Mouse (Mus musculus) mesoderm, embryonic 11.5 days (tissue): Measurements from ENCODE around the gene Tpx2.

Source experiments
- DNase-seq: peaks from one replicate; pipeline ENCODE4 v3.0.0-alpha.2; 2012; ENCODE audit warnings: low read depth, low spot score

The Tpx2 gene

DNA sequence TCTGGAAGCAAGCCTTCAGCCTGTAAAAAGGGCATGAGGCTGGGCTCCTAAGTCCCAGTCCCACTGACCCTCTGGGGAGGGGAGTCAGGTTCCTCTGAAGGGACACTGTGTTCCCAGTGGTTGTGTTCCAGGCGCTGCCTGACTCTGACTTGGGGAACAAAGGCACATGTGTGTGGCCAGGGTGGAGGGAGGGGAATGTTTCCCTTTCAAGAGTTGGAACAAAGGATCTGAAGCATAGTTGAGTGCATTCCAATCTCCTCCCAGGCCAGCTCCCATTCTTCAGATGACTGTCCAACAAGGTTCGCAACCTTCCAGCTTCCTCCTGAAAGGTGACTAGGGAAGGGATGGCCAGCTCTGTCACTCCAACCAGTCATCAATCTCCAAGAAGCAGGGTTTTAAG, 27.4 kb upstream of the Tpx2 start:
- DNase-seq = peak; percentile 79

DNA sequence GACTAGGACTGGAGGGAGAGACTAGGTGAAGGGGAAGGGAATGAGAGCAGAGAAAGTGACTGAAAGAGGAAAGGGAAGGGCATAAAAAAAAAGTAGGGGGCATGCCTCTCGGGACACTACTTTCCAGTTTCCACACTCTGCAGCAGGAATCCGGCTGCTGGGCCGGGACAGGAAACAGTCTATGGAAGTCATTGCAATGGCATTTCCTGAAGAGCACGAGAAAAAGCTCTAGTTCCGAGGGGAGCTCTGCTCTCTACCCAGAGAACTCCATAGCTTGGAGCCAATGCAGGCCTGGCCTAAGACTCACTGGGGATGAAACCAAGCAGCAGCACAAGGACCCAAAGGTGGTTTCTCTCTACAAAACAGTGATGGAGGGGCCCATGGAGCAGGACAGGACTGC, 26.7 kb upstream of the Tpx2 start:
- DNase-seq = peak; percentile 30

DNA sequence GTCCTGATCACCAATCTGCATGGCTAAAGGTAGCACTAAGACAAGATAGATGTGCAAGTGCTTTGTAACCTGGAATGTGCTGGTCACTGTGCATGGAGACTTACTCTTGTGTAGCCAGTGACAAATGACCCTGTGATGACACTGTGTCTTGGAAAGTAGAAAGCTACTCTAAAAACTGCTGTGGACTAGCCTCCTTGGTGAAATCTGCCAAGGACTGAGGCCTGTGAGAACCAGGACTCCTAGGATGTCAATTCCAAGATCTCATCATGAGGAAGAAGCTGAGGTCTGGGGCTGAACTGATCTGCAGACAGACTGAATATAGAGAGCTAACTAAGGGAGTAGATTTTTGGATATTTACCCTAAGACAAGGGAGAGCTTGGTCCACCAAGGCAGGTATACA, 26.2 kb upstream of the Tpx2 start:
- DNase-seq = no peak

DNA sequence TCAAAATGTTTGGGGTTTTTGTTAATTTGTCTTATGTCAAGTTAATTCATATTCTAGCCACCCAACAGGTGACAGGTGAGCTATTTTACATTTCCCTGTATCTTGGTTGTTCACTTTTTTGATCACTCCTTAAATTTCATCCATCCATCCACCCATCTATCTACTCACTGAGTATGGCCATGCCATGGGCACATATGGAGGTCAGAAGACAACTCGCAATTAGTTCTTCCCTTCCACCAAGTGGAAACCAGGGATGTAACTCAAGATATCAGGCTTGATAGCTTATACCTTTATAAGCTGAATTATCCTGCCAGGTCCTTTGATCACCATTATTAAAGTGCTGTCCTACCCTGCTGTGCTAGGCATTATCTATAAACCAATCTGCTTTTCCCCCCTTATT, 24.0 kb upstream of the Tpx2 start:
- DNase-seq = no peak

DNA sequence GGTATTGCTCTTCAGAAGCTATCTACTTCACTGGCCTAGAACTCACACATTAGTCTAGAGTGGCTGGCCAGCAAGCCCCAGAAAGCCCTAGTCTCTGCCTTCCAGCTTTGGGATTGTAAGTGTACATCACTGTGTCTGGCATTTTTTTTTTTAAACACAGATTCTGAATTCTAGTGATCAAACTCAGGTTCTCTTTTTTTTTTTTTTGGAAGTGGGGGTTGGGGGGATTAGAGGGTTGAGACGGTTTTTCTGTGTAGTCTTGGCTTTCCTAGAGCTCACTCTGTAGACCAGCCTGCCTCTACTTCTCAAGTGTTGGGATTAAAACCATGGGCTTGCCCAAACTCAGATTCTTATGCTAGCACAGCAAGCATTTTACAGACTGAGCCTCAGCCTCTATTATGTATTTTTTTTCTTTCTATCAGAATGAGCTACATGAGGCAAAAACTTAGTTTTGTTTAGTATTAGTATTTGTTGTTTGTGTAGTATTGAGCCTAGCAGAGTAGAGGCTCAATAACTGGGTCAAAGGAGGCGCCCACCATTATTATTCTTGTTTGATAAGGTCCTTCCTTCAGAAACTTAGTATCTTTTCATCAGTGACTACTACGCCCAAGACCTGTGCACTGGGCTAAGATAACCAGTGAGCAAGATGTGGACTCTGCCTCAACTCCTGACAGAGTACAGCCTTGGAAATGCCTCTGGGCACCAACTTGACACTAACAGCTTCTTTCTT, 23.2 kb upstream of the Tpx2 start:
- DNase-seq = no peak

DNA sequence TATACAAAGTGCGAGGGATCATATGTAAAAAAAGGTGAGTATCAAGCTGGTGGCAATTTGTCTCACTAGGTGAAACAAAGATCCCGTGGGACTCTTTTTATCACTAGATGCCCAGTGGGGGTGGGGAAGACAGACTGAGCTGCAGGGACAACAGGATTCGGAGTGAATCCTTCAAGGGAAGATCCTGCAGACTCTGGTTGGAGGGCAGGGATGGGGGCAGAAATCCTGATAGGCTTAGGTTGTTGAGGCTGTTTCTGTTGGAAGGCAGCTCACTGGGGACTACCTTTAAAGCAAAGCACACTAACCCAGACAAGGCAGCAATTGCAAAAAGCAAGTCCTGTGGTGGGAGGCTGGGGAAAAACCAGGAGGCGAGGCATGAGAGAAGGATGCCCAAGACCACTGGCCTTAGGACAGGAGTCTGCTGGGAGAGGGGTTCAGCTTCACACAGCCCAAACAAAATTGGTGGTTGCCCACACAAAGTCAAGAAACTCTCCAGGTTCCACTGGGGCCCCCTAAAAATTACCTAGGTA, 22.5 kb upstream of the Tpx2 start:
- DNase-seq = no peak

DNA sequence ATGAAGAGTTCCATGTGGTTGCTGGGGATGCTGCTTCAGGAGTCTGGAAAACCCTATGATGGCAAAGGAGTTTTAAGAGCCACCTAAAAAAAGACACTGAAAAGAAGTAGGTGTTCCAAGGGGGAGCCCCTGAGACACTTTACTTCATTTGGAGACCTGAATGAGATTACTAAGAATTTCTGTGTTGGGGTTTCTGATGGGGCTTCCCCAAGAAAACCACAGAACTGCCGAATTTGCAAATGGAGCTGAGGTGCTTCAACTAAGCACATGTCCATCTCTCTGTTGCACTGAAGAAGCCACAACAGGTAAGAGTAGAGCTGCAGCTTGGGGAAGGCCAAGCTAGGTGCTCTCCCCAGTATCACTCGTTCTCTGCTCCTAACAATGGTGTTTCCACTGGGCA, 22.1 kb upstream of the Tpx2 start:
- no peak for DNase-seq

DNA sequence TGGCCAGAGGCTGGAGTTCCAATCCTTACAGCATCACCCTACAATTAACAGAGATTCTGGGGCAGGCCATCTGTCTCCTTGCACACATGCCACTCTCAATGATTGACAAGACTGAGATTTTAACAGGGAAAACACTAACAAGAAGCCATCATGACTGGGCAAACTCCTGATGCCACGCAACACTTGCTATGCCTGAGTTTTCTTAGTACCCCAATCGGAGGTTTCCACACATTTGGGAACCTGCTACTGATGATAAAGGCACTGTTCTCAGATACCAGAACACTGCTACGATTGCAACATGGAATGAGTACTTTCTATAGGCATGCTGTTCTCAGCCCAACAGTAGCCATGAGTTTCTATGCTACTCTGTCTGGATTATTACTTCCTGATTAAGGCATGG, 21.3 kb upstream of the Tpx2 start:
- DNase-seq = no peak

DNA sequence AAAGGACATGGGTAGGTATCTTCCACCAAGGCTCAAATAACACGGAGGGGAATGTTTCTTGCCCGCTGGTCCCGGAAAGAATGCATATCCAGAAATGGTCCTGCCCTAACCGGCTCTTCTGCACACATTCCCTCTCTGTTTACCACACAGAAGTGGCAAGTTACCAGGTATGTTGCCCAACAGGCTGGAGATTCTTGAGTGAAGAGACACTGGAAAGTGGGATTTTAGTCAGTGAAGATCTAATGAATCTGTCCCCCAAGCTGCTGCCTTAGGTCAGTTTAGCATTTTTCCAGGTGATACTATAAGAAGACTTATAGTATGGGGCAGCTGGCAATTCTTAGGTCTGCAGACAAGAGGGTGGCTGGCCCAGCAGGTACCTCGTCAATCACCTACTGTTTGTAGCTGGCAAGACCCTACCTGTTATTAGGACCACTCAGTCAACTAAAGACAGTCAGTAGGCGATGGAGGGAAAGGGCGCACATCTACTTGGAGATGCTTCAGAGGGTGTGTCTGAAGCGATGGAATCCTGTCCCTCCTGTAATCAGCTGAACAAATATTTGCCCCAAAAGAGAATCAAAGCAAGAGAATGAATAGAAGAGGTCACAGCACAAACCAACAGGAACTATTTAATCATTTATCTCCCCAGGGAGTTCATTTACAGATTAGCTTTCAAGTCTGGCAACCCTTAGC, 20.3 kb upstream of the Tpx2 start:
- DNase-seq = no peak

DNA sequence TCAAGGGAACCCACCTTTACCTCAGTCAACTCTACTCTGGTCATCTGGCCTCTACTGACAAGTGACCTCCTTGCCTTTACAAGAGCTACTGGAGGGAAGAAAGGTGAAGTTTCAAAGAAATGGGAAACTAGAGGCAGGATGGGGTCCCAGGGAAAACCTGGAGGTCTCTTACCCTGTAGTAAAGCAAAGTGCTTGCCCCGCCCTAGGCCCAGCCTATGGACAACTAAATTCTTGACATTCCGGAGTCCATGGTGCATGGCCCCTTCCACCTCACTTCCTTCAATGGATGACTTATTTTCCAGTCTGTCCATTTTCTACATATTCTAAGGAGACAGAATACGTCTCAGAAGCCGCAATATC, 19.8 kb upstream of the Tpx2 start:
- DNase-seq = no peak

DNA sequence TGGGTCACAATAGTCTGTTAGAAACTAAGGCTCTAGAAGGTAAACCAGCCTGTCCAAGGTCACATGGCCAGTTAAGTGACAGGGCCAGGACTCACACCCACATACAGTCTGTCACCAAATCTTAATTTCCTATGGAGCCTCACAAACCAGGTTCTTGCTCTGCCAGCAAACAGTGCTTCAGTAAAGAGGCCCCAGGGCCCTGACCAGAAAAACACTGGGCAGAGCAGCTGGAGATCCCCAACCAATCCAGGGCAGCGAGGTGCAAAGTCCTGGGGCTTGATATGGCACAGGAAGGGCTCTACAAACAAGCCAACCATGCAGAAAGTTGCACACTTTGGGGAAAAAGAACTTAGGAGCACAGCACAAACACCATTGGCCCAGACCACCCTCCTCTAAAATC, 19.2 kb upstream of the Tpx2 start:
- DNase-seq = no peak

DNA sequence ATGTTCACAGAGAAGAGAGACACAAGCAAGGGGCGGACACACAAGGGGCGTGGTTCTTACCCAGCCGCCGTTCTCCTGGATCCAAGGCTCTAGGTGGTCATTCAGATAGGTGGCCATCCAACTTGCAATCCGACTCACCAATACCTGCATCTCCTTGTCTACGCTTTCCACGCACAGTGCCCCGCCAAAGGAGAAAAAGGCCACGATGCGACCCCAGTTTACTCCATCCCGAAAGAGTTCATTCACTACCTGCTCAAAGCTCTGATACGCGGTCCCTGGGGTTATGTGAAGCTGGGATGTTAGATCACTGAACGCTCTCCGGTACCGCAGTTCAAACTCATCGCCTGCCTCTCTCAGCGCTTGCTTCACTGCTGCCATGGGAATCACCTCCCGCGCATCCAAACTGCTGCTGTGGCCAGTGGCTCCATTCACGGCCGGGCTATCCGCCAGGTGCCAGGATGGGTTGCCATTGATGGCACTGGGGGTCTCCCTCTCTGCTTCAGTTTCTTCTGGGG, 18.3 kb upstream of the Tpx2 start:
- DNase-seq = no peak

DNA sequence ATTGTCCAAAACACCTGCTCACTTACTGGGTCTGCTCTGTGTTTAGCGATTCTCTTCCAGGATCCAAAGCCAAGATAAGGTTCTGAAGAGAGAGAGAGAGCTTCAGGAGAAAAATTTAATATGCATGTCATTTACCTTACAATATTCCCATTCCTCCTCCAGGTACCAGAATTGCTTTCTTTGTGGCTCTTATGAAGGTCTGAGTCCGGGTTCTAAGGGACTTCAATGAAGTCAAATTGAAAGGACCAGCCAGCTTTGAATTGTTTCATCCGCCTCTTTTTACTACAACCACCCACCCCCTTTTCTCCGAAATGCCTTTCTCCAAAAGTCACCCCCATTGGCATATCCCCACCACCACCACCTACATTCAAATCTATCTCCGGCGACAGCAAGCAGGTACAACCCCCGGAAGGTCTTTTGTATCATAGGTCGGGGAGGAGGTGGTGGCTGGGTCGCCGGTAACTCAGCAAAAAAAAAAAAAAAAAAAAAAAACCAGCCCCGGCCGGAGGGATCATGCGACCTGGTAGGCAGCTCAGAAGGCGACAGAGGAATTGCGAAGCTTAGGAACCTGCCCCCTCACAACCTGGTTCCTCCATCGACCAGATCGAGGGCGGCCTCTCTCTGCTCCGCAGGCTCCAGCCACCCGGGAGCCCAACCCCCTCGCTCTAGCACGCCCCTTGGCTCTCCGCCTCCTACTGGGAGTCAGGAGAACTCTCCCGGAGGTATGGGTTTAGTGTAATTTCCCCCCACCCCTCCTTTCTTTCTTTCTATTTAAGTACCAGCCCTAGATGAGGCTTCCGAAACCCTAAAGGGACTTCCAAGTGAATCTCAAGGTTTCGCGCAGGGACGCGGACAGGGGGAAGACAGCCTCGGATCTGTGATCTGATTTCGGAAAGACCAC, 17.5 kb upstream of the Tpx2 start:
- DNase-seq = peak; percentile 88

DNA sequence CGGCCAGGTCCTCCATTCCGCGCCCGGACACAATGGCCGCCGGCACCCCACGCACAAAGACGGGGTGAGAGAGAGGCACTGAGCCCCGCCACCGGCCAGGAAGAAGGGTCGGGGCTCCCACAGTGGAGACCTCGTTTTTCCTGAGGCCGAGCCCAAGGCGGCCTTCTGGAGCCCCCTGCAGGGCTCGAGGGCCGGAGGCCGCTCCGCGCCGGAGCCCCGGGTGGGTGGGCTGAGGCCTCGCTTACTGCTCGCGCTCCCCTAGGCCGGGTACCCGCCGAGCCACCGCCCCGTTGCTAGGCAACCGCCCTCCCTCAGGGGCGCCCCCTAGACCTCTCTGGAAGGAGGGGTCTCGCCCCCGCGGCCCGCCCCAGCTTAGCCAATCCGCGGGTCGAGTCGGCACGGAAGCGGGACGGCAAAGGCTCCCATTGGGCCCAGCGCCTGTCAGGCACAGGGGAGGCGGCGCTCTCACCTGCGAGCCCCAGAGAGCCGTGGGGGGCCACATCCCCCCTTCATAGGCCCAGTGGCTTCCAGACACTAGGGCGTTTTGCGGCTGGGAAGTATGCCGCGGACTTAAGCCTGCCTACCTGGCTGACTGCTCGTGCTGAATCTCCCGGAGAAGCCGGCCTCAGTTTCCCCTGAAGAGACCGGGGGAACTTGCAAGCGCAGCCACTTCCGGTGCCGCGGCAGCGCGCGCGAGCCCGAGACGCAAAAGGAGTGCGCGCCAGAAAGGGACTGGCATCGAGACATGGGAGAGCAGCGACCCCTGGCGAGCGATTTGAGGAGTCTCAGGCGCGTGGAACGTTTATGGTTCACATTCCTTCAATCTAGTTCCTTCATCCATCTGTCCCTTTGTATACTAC, 16.5 kb upstream of the Tpx2 start, which contains the start of gene Bcl2l1:
Gene Bcl2l1 (minus strand): TSS at position 710 of the 860 bp plus-strand sequence.
- peak; percentile 99 for DNase-seq

DNA sequence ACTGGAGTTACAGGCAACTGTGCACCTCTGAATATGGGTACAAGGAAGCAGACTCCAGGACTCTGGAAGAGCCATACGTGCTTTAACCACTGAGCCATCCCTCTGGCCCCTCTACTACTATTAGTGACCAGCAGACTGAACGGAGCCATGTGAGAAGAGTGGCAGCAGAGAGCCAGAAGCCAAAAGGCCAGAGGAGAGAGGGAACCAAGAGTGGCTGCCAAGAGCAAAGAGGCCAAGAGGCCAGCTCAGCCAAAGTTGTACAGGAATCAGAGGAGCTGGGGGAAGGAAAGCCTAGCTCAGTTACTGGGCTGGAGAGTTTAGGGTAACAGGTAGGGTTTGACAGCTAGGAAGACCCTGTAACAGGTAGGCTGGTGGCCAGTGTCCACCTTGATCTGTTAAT, 8.5 kb upstream of the Tpx2 start:
- DNase-seq = no peak

DNA sequence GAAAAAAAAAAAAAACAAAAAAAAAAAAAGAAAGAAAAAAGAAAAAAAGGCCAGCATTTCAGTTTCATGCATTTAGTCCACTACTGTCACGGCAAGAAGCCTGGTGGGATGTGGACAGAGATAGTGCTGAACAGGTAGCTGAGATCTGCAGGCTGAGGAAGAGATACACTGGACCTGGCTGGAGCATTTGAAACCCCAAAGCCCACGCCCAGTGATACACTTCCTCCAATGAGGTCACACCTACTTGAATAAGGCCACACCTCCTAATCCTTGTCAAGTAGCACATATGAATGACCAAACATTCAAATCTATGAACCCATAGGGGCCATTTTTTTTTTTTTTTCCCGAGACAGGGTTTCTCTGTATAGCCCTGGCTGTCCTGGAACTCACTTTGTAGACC, 5.0 kb upstream of the Tpx2 start:
- DNase-seq = no peak

DNA sequence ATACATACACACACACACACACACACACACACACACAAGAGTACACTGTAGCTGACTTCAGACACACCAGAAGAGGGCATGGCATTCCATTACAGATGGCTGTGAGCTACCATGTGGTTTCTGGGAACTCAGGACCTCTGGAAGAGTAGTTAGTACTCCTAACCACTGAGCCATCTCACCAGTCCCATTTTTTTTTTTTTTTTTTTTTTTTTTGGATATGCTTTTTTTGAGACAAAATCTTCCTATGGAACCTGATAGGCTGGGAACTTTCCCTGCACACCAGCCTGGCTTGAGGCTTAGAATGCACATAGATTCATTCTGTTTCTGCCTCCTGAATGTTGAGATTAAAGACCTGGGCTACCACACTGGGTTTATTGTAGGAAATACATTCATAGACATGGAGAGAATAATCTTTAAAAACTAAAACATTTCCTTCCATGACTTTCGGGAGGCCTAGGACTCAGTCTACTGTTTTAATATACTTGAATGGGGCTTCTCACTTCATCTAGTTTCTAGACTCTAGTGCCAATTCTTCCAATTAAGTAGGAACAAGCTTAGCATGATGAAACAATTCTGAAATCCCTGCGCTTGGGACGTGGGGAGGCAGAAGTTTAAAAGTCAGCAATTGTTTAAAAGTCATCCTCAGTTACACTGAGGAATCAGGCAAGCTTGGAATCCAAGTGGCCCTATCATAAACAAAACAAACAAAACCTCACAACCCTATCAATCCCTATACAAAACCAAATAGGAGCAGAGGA, 528 bp upstream of the Tpx2 start:
- DNase-seq = no peak

DNA sequence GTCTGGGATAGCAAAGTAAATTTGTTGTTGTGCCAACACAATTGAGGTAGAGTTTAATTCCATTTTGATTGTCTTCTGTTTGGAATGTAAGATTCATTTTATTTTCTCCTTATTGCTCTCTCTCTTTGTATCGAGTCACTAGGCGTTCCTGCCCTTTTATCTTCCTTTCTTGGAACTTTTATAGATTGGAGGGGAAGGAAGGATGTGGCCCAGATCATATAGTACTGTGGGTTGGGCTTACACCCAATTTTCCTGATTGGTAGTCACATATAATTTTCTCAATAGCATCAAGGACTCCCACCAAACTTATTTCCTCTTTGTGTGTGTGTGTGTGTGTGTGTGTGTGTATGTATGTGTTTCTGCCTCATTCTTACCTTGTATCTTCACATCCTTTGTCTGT, 702 bp downstream of the Tpx2 start:
- no peak for DNase-seq

DNA sequence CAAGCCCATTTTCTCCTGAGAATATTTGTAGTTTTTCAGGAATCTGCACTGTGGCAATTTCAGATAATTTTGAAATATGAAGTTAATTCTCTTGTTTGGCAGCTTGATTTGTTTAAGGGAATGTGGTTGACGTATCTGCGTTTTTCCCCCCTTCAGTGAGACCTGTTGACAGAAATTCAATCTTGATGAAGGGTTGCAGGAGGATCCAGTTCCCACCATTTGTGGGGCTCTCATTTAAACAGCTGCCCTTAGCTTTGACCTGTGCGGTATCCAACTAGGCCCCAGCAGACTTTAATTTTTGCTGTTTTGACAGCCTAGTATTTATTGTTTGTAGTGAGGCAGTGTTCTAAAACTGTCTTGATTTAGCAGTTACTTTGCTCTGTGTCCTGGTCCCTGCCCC, 11.7 kb downstream of the Tpx2 start:
- no peak for DNase-seq

DNA sequence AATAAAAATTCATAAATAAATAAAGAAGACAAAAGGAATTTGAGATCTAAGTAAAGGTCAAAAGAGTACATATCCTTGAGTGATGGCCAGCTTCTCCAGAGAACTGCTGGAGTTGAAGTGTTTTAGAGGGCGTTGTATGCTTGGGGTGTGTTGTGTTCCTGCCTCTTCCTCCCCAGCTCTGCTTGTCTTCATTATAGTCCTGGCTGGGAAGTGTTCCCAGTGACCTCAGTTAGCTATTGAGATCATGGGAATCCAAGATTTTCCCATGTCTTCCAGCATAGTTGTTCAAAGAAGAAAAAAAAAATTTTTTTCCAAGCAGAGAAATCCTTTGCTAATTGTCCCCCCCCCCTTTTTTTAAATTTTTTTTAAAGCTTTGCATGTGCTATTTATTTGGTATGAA, 14.1 kb downstream of the Tpx2 start:
- no peak for DNase-seq
